Mouse (Mus musculus) ES-E14 (cell line): ENCODE data around the gene Ppp1r9a. TPM values are rescaled to one million over a fixed set of nuclear protein-coding genes. Genes with fewer than 3 reads are reported as not detected.
A peak's percentile ranks its signal among the peaks of the same experiment; 100 is the strongest.

Experiments
- DNase-seq: peaks from one replicate; pipeline ENCODE4 v3.0.0-alpha.2; 2013; ENCODE audit warnings: low read depth, low spot score
- H3K27ac ChIP-seq: 2 replicates; pipeline ENCODE4 v1.5.1; 2012; ENCODE audit warnings: low read depth, mild to moderate bottlenecking, low read length, moderate library complexity, mixed read lengths; ENCODE audit not compliant: poor library complexity, insufficient read depth, severe bottlenecking
- H3K36me3 ChIP-seq: 2 replicates; pipeline ENCODE4 v1.6.1; 2012; ENCODE audit warnings: mild to moderate bottlenecking, low read length, moderate library complexity, mixed read lengths; ENCODE audit not compliant: control insufficient read depth, poor library complexity, insufficient read depth, severe bottlenecking
- H3K4me1 ChIP-seq, 2 experiments: fragments of 150-350 bp in 1 of 2; sonication (generic) in 1 of 2; 2 replicates each; pipeline ENCODE4 v1.6.1; 2012; ENCODE audit warnings: low read length in 2 of 2, mild to moderate bottlenecking in 1 of 2, mixed read lengths in 1 of 2; ENCODE audit not compliant: control insufficient read depth in 2 of 2, insufficient read depth in 2 of 2, poor library complexity in 1 of 2
- H3K4me3 ChIP-seq, 2 experiments: fragments of 150-350 bp in 1 of 2; sonication (generic) in 1 of 2; 2 replicates each; pipeline ENCODE4 v1.5.1; 2012; ENCODE audit warnings: low read length in 2 of 2, low read depth in 1 of 2, mild to moderate bottlenecking in 1 of 2, mixed read lengths in 1 of 2; ENCODE audit not compliant: insufficient read depth in 1 of 2, poor library complexity in 1 of 2, severe bottlenecking in 1 of 2
- H3K9ac ChIP-seq: 2 replicates; pipeline ENCODE4 v1.6.1; 2012; ENCODE audit warnings: low read depth, mild to moderate bottlenecking, low read length, mixed read lengths; ENCODE audit not compliant: poor library complexity, insufficient read depth, severe bottlenecking
- H3K9me3 ChIP-seq: fragments of 150-350 bp; sonication (generic); 2 replicates; pipeline ENCODE4 v1.6.1; 2012; ENCODE audit warnings: low read depth, mild to moderate bottlenecking, low read length; ENCODE audit not compliant: control insufficient read depth, insufficient read depth
- CHD2 ChIP-seq: IDR thresholded peaks from 2 replicates; pipeline ENCODE4 v1.6.1; 2014; ENCODE audit warnings: mild to moderate bottlenecking, low read depth, low read length, inconsistent platforms
- HCFC1 ChIP-seq: IDR thresholded peaks from 2 replicates; pipeline ENCODE4 v1.6.1; 2012; ENCODE audit warnings: low read length, inconsistent platforms, borderline replicate concordance; ENCODE audit not compliant: insufficient read depth
- MAFK ChIP-seq: IDR thresholded peaks from 2 replicates; pipeline ENCODE4 v1.6.1; 2014; ENCODE audit warnings: mild to moderate bottlenecking, low read depth, low read length, inconsistent platforms; ENCODE audit not compliant: insufficient read depth
- ZC3H11A ChIP-seq: IDR thresholded peaks from 2 replicates; pipeline ENCODE4 v1.6.1; 2012; ENCODE audit warnings: low read depth, mild to moderate bottlenecking, inconsistent platforms, low read length, borderline replicate concordance
- ZNF384 ChIP-seq: IDR thresholded peaks from 2 replicates; pipeline ENCODE4 v1.6.1; 2012; ENCODE audit warnings: low read depth, low read length, inconsistent platforms
- in situ Hi-C, 2 experiments: fragments of 600-800 bp; cut with MboI; formaldehyde crosslinking; loops; one replicate each; pipeline ENCODE4 v1.15.1; 2025; ENCODE audit warnings: low sequenced_read_pairs in 2 of 2, inconsistent platforms in 1 of 2; ENCODE audit not compliant: unreplicated experiment in 2 of 2
- total RNA-seq: library from RNA; depleted of rRNA; stranded (reverse); fragments of 300-350 nt; gene quantifications from 2 replicates; pipeline ENCODE4 v1.2.3, GENCODE M21; 2012

Ppp1r9a gene
- total RNA-seq, 1 experiment, result 22.2 TPM

DNA sequence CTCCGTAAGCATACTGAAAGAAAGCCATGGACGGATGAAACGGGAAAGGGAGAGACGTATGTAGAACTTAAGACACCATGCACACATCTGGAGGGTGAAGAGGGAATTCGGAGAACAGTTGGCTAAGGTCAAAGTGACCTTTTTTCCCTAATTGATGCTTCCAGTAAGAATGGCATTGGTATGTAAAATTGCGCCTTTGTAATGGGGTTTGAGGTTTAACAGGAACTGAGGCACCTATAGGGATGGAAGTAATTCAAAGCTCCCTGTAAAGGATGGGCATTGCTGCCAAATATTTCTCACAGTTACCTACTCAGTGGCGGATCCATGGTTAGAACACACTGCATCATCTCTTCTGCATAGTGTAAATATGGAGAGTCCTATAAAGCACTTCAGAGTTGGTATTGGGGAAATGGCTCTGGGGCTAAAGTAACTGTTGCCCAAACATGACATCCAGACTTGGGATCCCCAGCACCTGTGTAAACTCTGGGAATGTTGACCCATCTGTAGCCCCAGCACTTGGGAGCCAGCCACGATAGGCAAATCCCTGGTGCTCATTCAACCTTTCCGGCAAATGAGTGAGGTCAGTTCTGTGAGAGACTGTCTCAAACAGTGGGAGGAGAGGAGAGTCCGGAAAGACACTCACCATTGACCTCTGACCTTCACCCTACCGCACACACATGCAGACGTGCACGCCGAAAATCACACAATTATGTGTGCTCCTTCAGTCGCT is 216.6 kb downstream of the Ppp1r9a start:
- H3K27ac ChIP-seq, result peak overlapping the region; percentile 84
- H3K9me3 ChIP-seq, result no peaks in the 10 kb centered on the region
- DNase-seq, result peak; percentile 56
- H3K36me3 ChIP-seq, result peaks cover 4% of the 10 kb centered on the region; the same call in 1 of the 2 replicates
- in situ Hi-C loops, result loop anchor here in 1 of 2 experiments (25.0 kb wide), 1 partner anchor 268 kb away; the partner anchor contains the start of gene Asb4
- TF ChIP-seq MAFK (no peak), HCFC1 (0 out of 2 replicates have a peak, but pooled peaks have one; percentile 14), CHD2 (peak; percentile 64; the same call in 1 of the 2 replicates), ZC3H11A (no peak)
- H3K4me1 ChIP-seq, result peaks cover 7 to 10% of the 10 kb centered on the region in 2 experiments
- H3K9ac ChIP-seq, result no peak overlapping the region
- peak overlapping the region in 1 of 2 experiments; percentile 7; a peak in 1 of 4 replicates for H3K4me3 ChIP-seq

DNA sequence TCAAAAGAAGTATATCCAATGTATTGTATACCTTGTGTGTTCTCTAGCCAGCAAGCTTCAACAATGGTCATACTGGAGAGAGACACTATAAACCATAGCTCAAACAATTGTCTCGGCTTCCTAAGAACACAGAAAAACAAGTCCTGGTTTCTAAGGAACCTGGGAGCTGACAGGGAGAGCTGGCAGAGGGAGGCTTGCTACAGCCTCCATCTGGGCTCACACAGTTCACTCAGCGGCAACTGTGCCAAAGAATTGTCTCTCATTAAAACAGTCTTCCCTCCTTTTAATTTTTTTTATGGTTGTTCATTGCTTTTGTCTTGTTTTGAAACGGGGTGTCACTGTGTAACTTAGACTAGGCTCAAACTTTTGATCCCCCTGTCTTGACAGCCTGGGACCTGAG is 217.5 kb downstream of the Ppp1r9a start:
- in situ Hi-C loops, result loop anchor here in 1 of 2 experiments (25.0 kb wide), 1 partner anchor 267 kb away; the partner anchor contains the start of gene Asb4
- no peak overlapping the region for H3K4me3 ChIP-seq
- peaks cover 4% of the 10 kb centered on the region; the same call in 1 of the 2 replicates for H3K36me3 ChIP-seq
- peak overlapping the region; percentile 84; the same call in 1 of the 2 replicates for H3K27ac ChIP-seq
- H3K9ac ChIP-seq, result no peak overlapping the region
- H3K9me3 ChIP-seq, result no peaks in the 10 kb centered on the region
- no peak for DNase-seq
- TF ChIP-seq CHD2, result no peak
- TF ChIP-seq ZC3H11A, result no peak
- no peak for TF ChIP-seq MAFK
- no peak for TF ChIP-seq ZNF384
- no peak for TF ChIP-seq HCFC1
- peaks cover 7 to 10% of the 10 kb centered on the region in 2 experiments for H3K4me1 ChIP-seq

DNA sequence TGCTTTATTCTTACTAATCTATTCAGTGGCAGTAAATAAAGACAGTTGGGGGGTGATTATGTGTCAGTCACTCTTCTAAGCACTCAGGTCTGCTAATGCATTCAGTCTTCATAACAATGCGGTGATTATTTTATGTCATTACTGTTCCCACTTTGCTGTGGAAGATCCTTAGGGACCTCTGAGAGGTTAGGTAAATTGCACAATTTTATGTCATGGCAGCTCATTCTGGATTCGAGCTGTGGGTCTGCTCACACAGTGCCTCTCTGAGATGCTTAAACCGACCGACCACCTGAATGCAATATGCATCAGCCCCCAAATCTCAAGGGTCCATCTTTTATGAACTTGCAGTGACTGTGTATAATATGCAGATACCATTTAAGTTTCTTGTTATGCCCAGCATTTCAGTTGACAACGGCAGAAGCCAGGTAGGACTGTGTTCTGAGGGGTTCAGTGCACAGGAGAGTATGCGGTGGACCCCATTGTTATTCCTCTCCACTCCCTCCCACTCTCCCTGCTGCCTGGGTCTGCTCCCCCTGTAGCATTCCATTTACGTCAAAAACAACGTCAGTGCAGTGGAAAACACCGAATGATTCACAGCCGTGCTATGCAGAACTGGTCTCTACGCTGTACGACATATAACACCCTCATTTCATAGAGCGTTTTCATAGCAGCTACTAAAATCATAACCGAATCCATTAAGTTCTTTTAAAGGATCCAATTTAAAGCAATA is 226.8 kb downstream of the Ppp1r9a start:
- no peak for DNase-seq
- H3K36me3 ChIP-seq, result peaks cover 1% of the 10 kb centered on the region; the same call in 1 of the 2 replicates
- no peak overlapping the region for H3K9ac ChIP-seq
- H3K27ac ChIP-seq, result no peak overlapping the region
- TF ChIP-seq ZNF384, result no peak
- no peak for TF ChIP-seq HCFC1
- TF ChIP-seq CHD2, result no peak
- no peak overlapping the region for H3K4me3 ChIP-seq
- H3K4me1 ChIP-seq, result no peaks in the 10 kb centered on the region
- in situ Hi-C loops, result no loop called here
- no peaks in the 10 kb centered on the region for H3K9me3 ChIP-seq

DNA sequence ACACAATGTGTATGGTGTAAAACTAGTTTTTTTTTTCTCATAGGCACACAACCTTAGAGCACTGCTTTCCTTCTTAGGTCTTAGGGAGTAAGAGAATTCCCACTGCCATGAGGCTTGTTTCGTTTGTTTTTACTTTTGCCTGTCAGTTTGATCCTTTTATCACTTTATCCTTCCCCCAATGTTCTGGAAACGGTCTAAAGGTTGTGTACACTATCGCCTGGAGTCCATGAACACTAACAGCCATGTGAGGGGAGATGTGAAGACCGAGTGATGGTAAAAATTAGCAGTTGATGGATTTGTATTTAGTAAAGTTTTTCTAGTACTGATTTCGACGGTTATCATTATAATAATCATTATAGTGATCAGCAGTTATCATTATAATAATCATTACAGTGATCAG is 232.3 kb downstream of the Ppp1r9a start:
- in situ Hi-C loops, result no loop called here

More for the DNA sequence above, 232.3 kb downstream of the Ppp1r9a start:
- H3K4me1 ChIP-seq, result no peaks in the 10 kb centered on the region
- DNase-seq, result no peak
- no peak overlapping the region for H3K4me3 ChIP-seq
- H3K9me3 ChIP-seq, result no peaks in the 10 kb centered on the region
- H3K27ac ChIP-seq, result no peak overlapping the region
- TF ChIP-seq HCFC1, result no peak
- H3K36me3 ChIP-seq, result peaks cover 8% of the 10 kb centered on the region
- H3K9ac ChIP-seq, result no peak overlapping the region
